8 mouse cellular contexts compared by ENCODE assay signal in genomic region chr2:180709923-180710272, GRCm38 (mm10). TPM values are rescaled to one million over a fixed set of nuclear protein-coding genes. Genes with fewer than 3 reads are reported as not detected.
DNase-seq lines count a peak whose midpoint lies in the region; ATAC-seq and TF ChIP-seq lines count a peak whose summit lies in the region.

TSS of gene Dido1 (minus strand) at chr2:180709999.
TSS of gene Gid8 (plus strand) at chr2:180710117.

- peak; percentile 25; the same call in 1 of the 2 replicates for TF ChIP-seq POLR2A in brain, embryonic 14.5 days (IDR thresholded peaks at IDR 0.05; ENCODE audit: borderline replicate concordance, extremely low read depth, insufficient read depth, insufficient read length, poor library complexity, severe bottlenecking)
- TF ChIP-seq POLR2A in liver, adult 2 months (IDR thresholded peaks at IDR 0.05; ENCODE audit: extremely low read depth, insufficient read depth, low read length): 0 out of 2 replicates have a peak, but pooled peaks have one; percentile 54
- peak; percentile 56 for TF ChIP-seq POLR2A in myocyte (IDR thresholded peaks at IDR 0.05; ENCODE audit: insufficient read length, low read depth)

- H3K4me2 ChIP-seq in heart, embryonic 11.5 days: peak within 1 kb of the TSS; percentile 80
- peak within 1 kb of the TSS; percentile 94 for H3K4me2 ChIP-seq in kidney, embryonic 16.5 days (replicated peaks; ENCODE audit: low read depth, low read length)
- H3K4me2 ChIP-seq in myocyte (ENCODE audit: low read depth): peak within 1 kb of the TSS; percentile 96

- DNase-seq in brain, embryonic 14.5 days (ENCODE audit: low read depth): peak; percentile 99
- DNase-seq in liver, adult 2 months (ENCODE audit: extremely low read depth, low read depth, low spot score): peak; percentile 92
- peak; percentile 99 for DNase-seq in splenic B cell, adult 2 months (ENCODE audit: low read depth, low spot score)

- TF ChIP-seq CTCF in C2C12 (IDR thresholded peaks at IDR 0.05; ENCODE audit: control insufficient read depth, insufficient read depth, insufficient read length): no peak
- no peak for TF ChIP-seq CTCF in brain, embryonic 14.5 days (IDR thresholded peaks at IDR 0.05; ENCODE audit: borderline replicate concordance, extremely low read depth, insufficient read depth, insufficient read length)
- TF ChIP-seq CTCF in liver, adult 2 months (IDR thresholded peaks at IDR 0.05; ENCODE audit: low read depth, low read length): no peak

- WGBS in heart, embryonic 11.5 days (ENCODE audit: insufficient replicate concordance): 0% methylated on average over 29 of the region's 43 CpGs
- under 1% methylated on average over 43 of the region's 43 CpGs for WGBS in kidney, embryonic 16.5 days
- WGBS in liver, adult 2 months: under 1% methylated on average over 43 of the region's 43 CpGs

- H3K4me3 ChIP-seq in C2C12 (ENCODE audit: insufficient read depth, poor library complexity, severe bottlenecking): peak within 1 kb of the TSS; percentile 94
- H3K4me3 ChIP-seq in erythroblast, embryonic 14.5 days (replicated peaks): peak within 1 kb of the TSS; percentile 79
- peak within 1 kb of the TSS; percentile 99 for H3K4me3 ChIP-seq in heart, embryonic 11.5 days (ENCODE audit: low read depth, low read length)
- peak within 1 kb of the TSS; percentile 72 for H3K4me3 ChIP-seq in kidney, embryonic 16.5 days (ENCODE audit: low read length)
- peak within 1 kb of the TSS; percentile 97 for H3K4me3 ChIP-seq in liver, adult 2 months (ENCODE audit: insufficient read depth, low read depth, low read length)
- peak within 1 kb of the TSS; percentile 96 for H3K4me3 ChIP-seq in myocyte

- peaks cover 76% of the 10 kb centered on the region for H3K79me3 ChIP-seq in C2C12 (ENCODE audit: low read depth)

- H3K9me3 ChIP-seq in erythroblast, embryonic 14.5 days (ENCODE audit: control insufficient read depth, low read length): no peaks in the 10 kb centered on the region
- H3K9me3 ChIP-seq in heart, embryonic 11.5 days (replicated peaks; ENCODE audit: control insufficient read depth, low read length): no peaks in the 10 kb centered on the region
- H3K9me3 ChIP-seq in kidney, embryonic 16.5 days (ENCODE audit: low read length): no peaks in the 10 kb centered on the region

- H3K36me3 ChIP-seq in C2C12 (ENCODE audit: control insufficient read depth, insufficient read depth) (peaks cover 31% of the 10 kb centered on the region), myocyte (ENCODE audit: control insufficient read depth, insufficient read depth) (peaks cover 15% of the 10 kb centered on the region)
- peaks cover 65% of the 10 kb centered on the region for H3K36me3 ChIP-seq in erythroblast, embryonic 14.5 days (ENCODE audit: control insufficient read depth)
- peaks cover 9% of the 10 kb centered on the region; the same call in 1 of the 2 replicates for H3K36me3 ChIP-seq in heart, embryonic 11.5 days (ENCODE audit: control insufficient read depth, insufficient read depth, low read length)
- H3K36me3 ChIP-seq in kidney, embryonic 16.5 days (ENCODE audit: insufficient read depth, low read length): peaks cover 10% of the 10 kb centered on the region
- peaks cover 8% of the 10 kb centered on the region for H3K36me3 ChIP-seq in liver, adult 2 months (ENCODE audit: control insufficient read depth, insufficient read depth, low read length)
- H3K36me3 ChIP-seq in splenic B cell, adult 2 months (ENCODE audit: control insufficient read depth, insufficient read depth, low read length, poor library complexity, severe bottlenecking): peaks cover 10% of the 10 kb centered on the region

- no peaks in the 10 kb centered on the region for H3K27me3 ChIP-seq in C2C12 (ENCODE audit: control insufficient read depth, insufficient read depth, insufficient read length)
- no peaks in the 10 kb centered on the region for H3K27me3 ChIP-seq in erythroblast, embryonic 14.5 days (ENCODE audit: control insufficient read depth)
- no peaks in the 10 kb centered on the region for H3K27me3 ChIP-seq in heart, embryonic 11.5 days (ENCODE audit: control insufficient read depth, insufficient read depth, low read length)
- H3K27me3 ChIP-seq in kidney, embryonic 16.5 days (ENCODE audit: insufficient read depth, low read length): no peaks in the 10 kb centered on the region
- H3K27me3 ChIP-seq in liver, adult 2 months (ENCODE audit: control insufficient read depth, insufficient read depth, low read length): no peaks in the 10 kb centered on the region
- no peaks in the 10 kb centered on the region for H3K27me3 ChIP-seq in myocyte (ENCODE audit: control insufficient read depth, insufficient read depth, insufficient read length)
- no peaks in the 10 kb centered on the region for H3K27me3 ChIP-seq in splenic B cell, adult 2 months (ENCODE audit: control insufficient read depth, insufficient read depth, low read length, poor library complexity, severe bottlenecking)

- H3K79me2 ChIP-seq in C2C12 (ENCODE audit: control insufficient read depth, insufficient read depth): peaks cover 92% of the 10 kb centered on the region
- H3K79me2 ChIP-seq in liver, adult 2 months (ENCODE audit: control insufficient read depth, insufficient read depth, low read length): peaks cover 30% of the 10 kb centered on the region; the same call in 1 of the 2 replicates
- H3K79me2 ChIP-seq in myocyte (ENCODE audit: control insufficient read depth, insufficient read depth): peaks cover 77% of the 10 kb centered on the region

- ATAC-seq in heart, embryonic 11.5 days (replicated peaks; ENCODE audit: insufficient number of reproducible peaks, low FRiP score, low TSS enrichment): peak; percentile 91
- ATAC-seq in kidney, embryonic 16.5 days (ENCODE audit: low FRiP score, low TSS enrichment): peak; percentile 92

- peak within 1 kb of the TSS; percentile 92 for H3K27ac ChIP-seq in heart, embryonic 11.5 days (ENCODE audit: low read depth, low read length)
- H3K27ac ChIP-seq in kidney, embryonic 16.5 days (ENCODE audit: low read length): peak within 1 kb of the TSS; percentile 91
- H3K27ac ChIP-seq in liver, adult 2 months (replicated peaks; ENCODE audit: insufficient read depth, low read depth, low read length): peak within 1 kb of the TSS; percentile 93

- peaks cover 67% of the 10 kb centered on the region for H3K4me1 ChIP-seq in erythroblast, embryonic 14.5 days (ENCODE audit: control insufficient read depth)
- H3K4me1 ChIP-seq in heart, embryonic 11.5 days (ENCODE audit: control insufficient read depth, insufficient read depth, low read length): peaks cover 19% of the 10 kb centered on the region
- H3K4me1 ChIP-seq in kidney, embryonic 16.5 days (ENCODE audit: insufficient read depth, low read length): peaks cover 25% of the 10 kb centered on the region
- H3K4me1 ChIP-seq in liver, adult 2 months (ENCODE audit: control insufficient read depth, insufficient read depth, low read length): peaks cover 14% of the 10 kb centered on the region

- peak within 1 kb of the TSS; percentile 99 for H3K9ac ChIP-seq in heart, embryonic 11.5 days (ENCODE audit: low read depth, low read length)
- H3K9ac ChIP-seq in kidney, embryonic 16.5 days (replicated peaks; ENCODE audit: low read length): peak within 1 kb of the TSS; percentile 98
- peak within 1 kb of the TSS; percentile 99 for H3K9ac ChIP-seq in liver, adult 2 months (ENCODE audit: low read depth, low read length)

- peak within 1 kb of the TSS; percentile 96 for H3ac ChIP-seq in C2C12 (ENCODE audit: control insufficient read depth, insufficient read length, low read depth)
- peak within 1 kb of the TSS; percentile 51 for H3ac ChIP-seq in myocyte (ENCODE audit: control insufficient read depth, insufficient read length)

TF ChIP-seq in C2C12, 6 proteins besides CTCF, POLR2A, EP300 and RAD21:
- TF ChIP-seq USF1 (IDR thresholded peaks at IDR 0.05; ENCODE audit: low read depth): no peak
- peak; percentile 70 for TF ChIP-seq CEBPB (IDR thresholded peaks at IDR 0.05; ENCODE audit: low read depth)
- peak; percentile 5 for TF ChIP-seq MAX (IDR thresholded peaks at IDR 0.05)
- no peak for TF ChIP-seq MYOG (IDR thresholded peaks at IDR 0.05; ENCODE audit: control insufficient read depth, extremely low read depth, insufficient read length)
- no peak for TF ChIP-seq MYOD1 (IDR thresholded peaks at IDR 0.05; ENCODE audit: control insufficient read depth, insufficient read length, low read depth)
- no peak for TF ChIP-seq FOSL1 (IDR thresholded peaks at IDR 0.05; ENCODE audit: insufficient read depth, low read length, poor library complexity, severe bottlenecking)
TF ChIP-seq in C2C12: peak in this region for 2.

TF ChIP-seq in myocyte, 11 proteins besides CTCF, POLR2A, EP300 and RAD21 (continues in another document):
- TF ChIP-seq TCF12 (IDR thresholded peaks at IDR 0.05; ENCODE audit: insufficient read depth, poor library complexity, severe bottlenecking): no peak
- no peak for TF ChIP-seq TCF3 (IDR thresholded peaks at IDR 0.05; ENCODE audit: insufficient read length, low read depth)
- TF ChIP-seq REST (IDR thresholded peaks at IDR 0.05; ENCODE audit: insufficient read depth, insufficient read length): no peak
- TF ChIP-seq POLR2AphosphoS2 (IDR thresholded peaks at IDR 0.05; ENCODE audit: insufficient read length, low read depth): peak; percentile 70
- TF ChIP-seq SRF (IDR thresholded peaks at IDR 0.05; ENCODE audit: control insufficient read depth, insufficient read length, low read depth): no peak
- TF ChIP-seq MAX (IDR thresholded peaks at IDR 0.05; ENCODE audit: low read depth): no peak
- peak; percentile 62; the same call in 1 of the 2 replicates for TF ChIP-seq CEBPB (IDR thresholded peaks at IDR 0.05; ENCODE audit: insufficient read depth, poor library complexity, severe bottlenecking)
- TF ChIP-seq MYOD1 (IDR thresholded peaks at IDR 0.05; ENCODE audit: control insufficient read depth in 1 of 3, insufficient read length in 2 of 3, low read depth in 2 of 3): no peak

RNA-seq across cellular contexts. Expression of gene Dido1, which starts in this region (rescaled TPM):
- polyA plus RNA-seq in C2C12 (2012; fragmentation: generic; extraction: Trizol) (11.0 TPM), myocyte (2012; fragmentation: generic; extraction: Trizol) (9.3 TPM)
- polyA plus RNA-seq in brain, embryonic 14.5 days (2012; rRNA removed): 24.9 and 31.0 TPM in 2 replicates
- 1.1 and 1.6 TPM in 2 replicates for polyA plus RNA-seq in erythroblast, embryonic 14.5 days (2012)
- polyA plus RNA-seq in heart, embryonic 11.5 days (2014; fragmentation: Nextera tagmentation; extraction: Ambion mirVana): 20.8 and 21.3 TPM in 2 replicates
- polyA plus RNA-seq in kidney, embryonic 16.5 days (2015; fragmentation: Nextera tagmentation; extraction: Ambion mirVana): 26.8 and 29.0 TPM in 2 replicates
- 26.0 and 27.1 TPM in 2 replicates for total RNA-seq in liver, adult 2 months (2014; rRNA removed)
- 7.3 and 10.0 TPM in 2 replicates for polyA plus RNA-seq in liver, adult 2 months (2012; rRNA removed)

RNA-seq across cellular contexts. Expression of gene Gid8, which starts in this region (rescaled TPM):
- 35.5 TPM for polyA plus RNA-seq in C2C12 (2012; fragmentation: generic; extraction: Trizol)
- 62.8 and 64.7 TPM in 2 replicates for polyA plus RNA-seq in brain, embryonic 14.5 days (2012; rRNA removed)
- polyA plus RNA-seq in erythroblast, embryonic 14.5 days (2012): 4.3 and 5.4 TPM in 2 replicates
- 52.9 and 54.2 TPM in 2 replicates for polyA plus RNA-seq in heart, embryonic 11.5 days (2014; fragmentation: Nextera tagmentation; extraction: Ambion mirVana)
- polyA plus RNA-seq in kidney, embryonic 16.5 days (2015; fragmentation: Nextera tagmentation; extraction: Ambion mirVana): 56.3 and 56.8 TPM in 2 replicates
- total RNA-seq in liver, adult 2 months (2014; rRNA removed): 52.4 and 54.7 TPM in 2 replicates
- 23.6 and 24.3 TPM in 2 replicates for polyA plus RNA-seq in liver, adult 2 months (2012; rRNA removed)
- 44.9 TPM for polyA plus RNA-seq in myocyte (2012; fragmentation: generic; extraction: Trizol)

Comparison
In these comparisons a context has a peak if more than half of its experiments do, and no peak if none do; other contexts are left out.
1. Peak in every context shown above with its lines: DNase-seq, ATAC-seq, H3K4me3 ChIP-seq and H3K27ac ChIP-seq.